Mouse (Mus musculus): ENCODE measurements around the gene Zfp84. TPM values are rescaled to one million over a fixed set of nuclear protein-coding genes. Genes with fewer than 3 reads are reported as not detected.
"Not testable (repeated sequence)": the region's sequence is repeated elsewhere in the genome, so short reads cannot be mapped to it uniquely, and the experiment has no call there.

Zfp84 gene
- 5.0 and 5.1 TPM in 2 replicates for polyA plus RNA-seq (2016; fragmentation: Nextera tagmentation; extraction: Ambion mirVana)

GRCm38 (mm10) chr7:29768090-29768900 is at the start of gene Zfp84:
Zfp84 (plus strand) TSS chr7:29768552.
- Histone ChIP-seq H3K4me1 (peaks cover 24% of the 10 kb centered on the region), H3K9me3 (replicated peaks) (no peaks in the 10 kb centered on the region), H3K36me3 (peaks cover 27% of the 10 kb centered on the region), H3K27me3 (replicated peaks) (no peaks in the 10 kb centered on the region), H3K9ac (peak within 1 kb of the TSS; percentile 80), H3K4me2 (peak within 1 kb of the TSS; percentile 82), H3K27ac (peak within 1 kb of the TSS; percentile 79), H3K4me3 (peak within 1 kb of the TSS; percentile 80)
- peak; percentile 96 for ATAC-seq
- WGBS (ENCODE audit: insufficient replicate concordance): under 1% methylated on average over 32 of the region's 32 CpGs

DNA sequence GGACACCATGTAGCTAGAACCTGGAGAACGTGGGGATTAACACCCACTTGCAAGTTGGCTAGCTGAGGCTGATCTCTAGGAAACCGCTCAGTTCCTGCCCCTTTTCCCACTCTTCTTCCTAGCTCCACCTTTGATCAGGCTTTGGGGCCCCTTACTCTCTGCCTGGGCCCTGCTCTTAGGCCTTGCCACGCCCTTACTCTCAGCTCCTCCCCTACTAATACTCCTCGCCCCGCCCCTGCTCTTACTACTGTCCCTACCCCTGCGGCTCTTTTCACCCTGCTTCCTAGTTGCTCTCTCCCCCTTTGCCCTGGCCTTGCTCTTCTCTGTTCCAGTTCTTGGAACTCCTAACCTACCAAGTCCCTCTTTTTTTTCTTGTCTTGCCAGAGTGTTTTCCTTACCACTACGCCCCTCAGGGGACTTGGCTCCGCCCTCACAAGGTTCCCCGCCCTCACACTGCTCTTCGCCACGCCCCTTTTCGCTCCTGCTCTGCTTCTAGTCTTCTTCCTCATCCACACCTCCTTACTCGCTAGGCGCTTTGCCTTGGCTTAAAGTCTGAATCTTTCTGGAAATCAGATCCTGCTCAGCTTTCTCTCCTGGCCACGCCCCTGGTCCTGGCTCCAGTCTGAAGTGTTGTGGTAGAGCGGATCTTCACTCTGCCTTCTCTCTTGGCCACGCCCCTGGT is 42.8 kb upstream of the Zfp84 start:
- H3K4me2 ChIP-seq: peak overlapping the region; percentile 32
- not testable (repeated sequence) for H3K36me3 ChIP-seq; H3K9me3 ChIP-seq (replicated peaks); H3K4me1 ChIP-seq; H3K4me3 ChIP-seq; H3K9ac ChIP-seq; H3K27ac ChIP-seq; ATAC-seq; H3K27me3 ChIP-seq (replicated peaks)
- WGBS (ENCODE audit: insufficient replicate concordance): 16% methylated on average over 17 of the region's 17 CpGs

DNA sequence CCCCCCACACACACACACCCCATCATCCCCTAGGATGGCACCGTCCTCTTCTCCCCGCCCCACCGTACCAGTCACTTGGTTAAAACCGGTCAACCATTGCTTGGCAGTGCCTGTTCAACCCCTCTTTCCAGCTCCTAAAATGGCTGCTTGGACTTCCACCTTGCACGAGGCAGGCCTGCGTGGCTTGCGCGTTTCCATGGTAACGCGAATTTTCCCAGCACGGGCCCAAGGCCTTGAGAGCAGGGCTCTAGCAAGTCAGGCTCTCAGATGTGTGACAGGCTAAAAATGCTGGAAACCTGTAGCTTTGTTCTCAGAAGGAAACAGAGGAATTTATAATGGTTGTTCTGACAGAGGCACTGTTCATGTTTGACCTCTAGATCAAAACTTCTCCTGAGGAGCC is 41.5 kb upstream of the Zfp84 start, which contains the start of gene Catsperg2:
Gene Catsperg2, minus strand, starts transcription at position 173 of the 400 bp plus-strand sequence.
- not testable (repeated sequence) for H3K27ac ChIP-seq; H3K4me3 ChIP-seq; H3K9me3 ChIP-seq (replicated peaks); H3K9ac ChIP-seq; H3K4me1 ChIP-seq; H3K36me3 ChIP-seq; H3K27me3 ChIP-seq (replicated peaks); ATAC-seq
- WGBS (ENCODE audit: insufficient replicate concordance): 54% methylated on average over 11 of the region's 11 CpGs
- peak within 1 kb of the TSS; percentile 32 for H3K4me2 ChIP-seq

- H3K9ac ChIP-seq: no peak overlapping the region
- H3K27me3 ChIP-seq (replicated peaks): no peaks in the 10 kb centered on the region
- no peak overlapping the region for H3K27ac ChIP-seq
- no peak overlapping the region for H3K4me3 ChIP-seq
- WGBS (ENCODE audit: insufficient replicate concordance): 50% methylated on average over 2 of the region's 2 CpGs
- H3K4me1 ChIP-seq: no peaks in the 10 kb centered on the region
- no peak for ATAC-seq
- no peaks in the 10 kb centered on the region for H3K36me3 ChIP-seq
- no peak overlapping the region for H3K4me2 ChIP-seq
- peaks cover 21% of the 10 kb centered on the region for H3K9me3 ChIP-seq (replicated peaks)
Measured at GRCm38 (mm10) chr7:29728055-29728454, 40.3 kb upstream of the Zfp84 start.

- no peak overlapping the region for H3K4me3 ChIP-seq
- no peak overlapping the region for H3K9ac ChIP-seq
- no peaks in the 10 kb centered on the region for H3K27me3 ChIP-seq (replicated peaks)
- H3K4me2 ChIP-seq: no peak overlapping the region
- no peak overlapping the region for H3K27ac ChIP-seq
- 58% methylated on average over 3 of the region's 3 CpGs for WGBS (ENCODE audit: insufficient replicate concordance)
- no peaks in the 10 kb centered on the region for H3K36me3 ChIP-seq
- H3K4me1 ChIP-seq: no peaks in the 10 kb centered on the region
- 0 out of 2 replicates have a peak, but pooled peaks cover 6% of the 10 kb centered on the region for H3K9me3 ChIP-seq (replicated peaks)
- ATAC-seq: no peak
Measured at GRCm38 (mm10) chr7:29742258-29742657, 26.1 kb upstream of the Zfp84 start.

DNA sequence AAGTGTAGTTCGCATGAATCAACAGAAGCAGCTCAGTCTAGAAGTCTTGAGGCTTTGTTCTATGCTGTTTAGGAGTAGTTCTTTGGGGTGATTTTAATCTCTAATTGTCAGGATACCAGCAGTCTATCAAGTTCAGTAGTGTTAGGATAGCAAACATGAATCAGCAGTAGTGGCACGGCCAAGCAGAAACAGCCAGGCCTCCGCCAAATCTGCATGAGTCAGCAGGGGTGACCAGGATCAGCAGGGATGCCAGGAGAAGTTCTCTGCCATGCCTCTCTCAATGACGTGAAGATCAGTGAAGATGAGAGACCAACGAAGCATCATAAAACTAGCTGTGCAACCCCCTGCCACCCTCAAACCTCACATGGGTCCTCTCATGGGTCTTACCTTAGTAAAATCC is 7.9 kb upstream of the Zfp84 start:
- Histone ChIP-seq H3K27me3 (replicated peaks) (no peaks in the 10 kb centered on the region), H3K4me3 (no peak overlapping the region), H3K9ac (no peak overlapping the region), H3K36me3 (no peaks in the 10 kb centered on the region), H3K9me3 (replicated peaks) (0 out of 2 replicates have a peak, but pooled peaks cover 9% of the 10 kb centered on the region), H3K4me1 (no peaks in the 10 kb centered on the region), H3K27ac (no peak overlapping the region), H3K4me2 (no peak overlapping the region)
- 66% methylated on average over 5 of the region's 5 CpGs for WGBS (ENCODE audit: insufficient replicate concordance)
- ATAC-seq: no peak

GRCm38 (mm10) chr7:29764702-29765101 is 3.6 kb upstream of the Zfp84 start:
- no peak overlapping the region for H3K27ac ChIP-seq
- no peak overlapping the region for H3K9ac ChIP-seq
- no peaks in the 10 kb centered on the region for H3K36me3 ChIP-seq
- no peak overlapping the region for H3K4me3 ChIP-seq
- H3K9me3 ChIP-seq (replicated peaks): no peaks in the 10 kb centered on the region
- WGBS (ENCODE audit: insufficient replicate concordance): 67% methylated on average over 7 of the region's 7 CpGs
- no peak for ATAC-seq
- no peak overlapping the region for H3K4me2 ChIP-seq
- H3K27me3 ChIP-seq (replicated peaks): no peaks in the 10 kb centered on the region
- H3K4me1 ChIP-seq: peaks cover 15% of the 10 kb centered on the region

DNA sequence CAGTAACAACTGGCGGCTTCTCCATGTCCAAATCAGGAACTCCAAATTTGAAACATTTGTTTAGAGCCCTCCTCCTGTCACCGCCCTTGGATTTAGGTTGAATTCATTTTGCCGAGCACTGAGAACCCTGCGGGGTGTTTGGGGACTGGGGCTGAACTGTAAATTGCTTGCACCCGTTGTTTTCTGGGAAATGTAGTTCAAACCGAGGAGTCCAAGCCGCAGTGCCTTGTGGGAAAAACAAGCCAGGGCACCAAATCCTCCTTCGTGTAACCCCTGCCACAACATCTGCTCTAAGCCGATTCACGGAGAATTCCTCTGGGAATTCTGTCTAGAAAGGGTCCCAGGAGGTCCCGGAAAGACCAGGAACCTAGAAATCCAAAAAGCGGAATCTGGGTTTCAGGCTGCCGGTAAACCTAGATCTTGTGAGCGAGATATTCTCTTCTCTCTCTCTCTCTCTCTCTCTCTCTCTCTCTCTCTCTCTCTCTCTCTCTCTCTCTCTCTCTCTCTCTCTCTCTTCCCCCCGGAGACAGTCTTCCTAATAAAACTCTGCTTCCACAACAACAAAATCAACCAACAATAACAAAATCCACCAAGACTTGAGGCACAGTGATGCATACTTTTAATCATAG is 1.2 kb upstream of the Zfp84 start:
- Histone ChIP-seq H3K9me3 (replicated peaks) (no peaks in the 10 kb centered on the region), H3K9ac (peak overlapping the region; percentile 80), H3K4me3 (peak overlapping the region; percentile 80), H3K27ac (peak overlapping the region; percentile 64), H3K27me3 (replicated peaks) (no peaks in the 10 kb centered on the region), H3K36me3 (peaks cover 17% of the 10 kb centered on the region), H3K4me1 (peaks cover 24% of the 10 kb centered on the region), H3K4me2 (peak overlapping the region; percentile 82)
- peak; percentile 46 for ATAC-seq
- 2% methylated on average over 15 of the region's 15 CpGs for WGBS (ENCODE audit: insufficient replicate concordance)

GRCm38 (mm10) chr7:29768980-29769379 is 628 bp downstream of the Zfp84 start:
- Histone ChIP-seq H3K4me1 (peaks cover 24% of the 10 kb centered on the region), H3K9me3 (replicated peaks) (no peaks in the 10 kb centered on the region), H3K36me3 (peaks cover 34% of the 10 kb centered on the region), H3K9ac (peak overlapping the region; percentile 80), H3K27me3 (replicated peaks) (no peaks in the 10 kb centered on the region), H3K4me2 (peak overlapping the region; percentile 82), H3K4me3 (peak overlapping the region; percentile 80), H3K27ac (peak overlapping the region; percentile 79)
- WGBS (ENCODE audit: insufficient replicate concordance): 3% methylated on average over 10 of the region's 10 CpGs
- ATAC-seq: no peak

- peaks cover 16% of the 10 kb centered on the region for H3K4me1 ChIP-seq
- H3K27ac ChIP-seq: no peak overlapping the region
- H3K9ac ChIP-seq: no peak overlapping the region
- H3K4me2 ChIP-seq: no peak overlapping the region
- no peak overlapping the region for H3K4me3 ChIP-seq
- WGBS (ENCODE audit: insufficient replicate concordance): 88% methylated on average over 7 of the region's 7 CpGs
- peaks cover 16% of the 10 kb centered on the region for H3K9me3 ChIP-seq (replicated peaks)
- no peak for ATAC-seq
- peaks cover 79% of the 10 kb centered on the region for H3K36me3 ChIP-seq
- no peaks in the 10 kb centered on the region for H3K27me3 ChIP-seq (replicated peaks)
Measured at GRCm38 (mm10) chr7:29773503-29773902, 5.2 kb downstream of the Zfp84 start.

- Histone ChIP-seq H3K4me1 (peaks cover 12% of the 10 kb centered on the region), H3K9me3 (replicated peaks) (peaks cover 16% of the 10 kb centered on the region), H3K27ac (no peak overlapping the region), H3K36me3 (peaks cover 88% of the 10 kb centered on the region), H3K9ac (no peak overlapping the region), H3K27me3 (replicated peaks) (no peaks in the 10 kb centered on the region), H3K4me2 (no peak overlapping the region), H3K4me3 (no peak overlapping the region)
- whole genome bisulfite sequencing (ENCODE audit: insufficient replicate concordance): 89% methylated on average over 3 of the region's 3 CpGs
- no peak for ATAC-seq
Measured at GRCm38 (mm10) chr7:29774371-29774770, 6.0 kb downstream of the Zfp84 start.

DNA sequence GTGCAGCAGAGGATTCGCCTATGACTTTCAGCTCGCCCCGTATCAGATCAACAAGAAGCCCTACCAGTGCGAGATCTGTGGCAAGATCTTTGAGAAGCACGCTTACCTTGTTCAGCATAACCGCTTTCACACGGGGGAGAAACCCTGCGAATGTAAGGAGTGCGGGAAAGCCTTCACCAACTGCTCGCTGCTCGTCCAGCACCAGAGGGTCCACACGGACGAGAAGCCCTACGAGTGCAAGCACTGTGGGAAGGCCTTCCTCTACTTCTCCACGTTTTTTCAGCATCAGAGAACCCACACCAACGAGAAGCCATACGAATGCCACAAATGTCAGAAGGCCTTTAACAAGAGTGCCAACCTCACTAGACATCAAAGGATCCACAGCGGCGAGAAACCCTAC is 8.2 kb downstream of the Zfp84 start:
- Histone ChIP-seq H3K27me3 (replicated peaks) (no peaks in the 10 kb centered on the region), H3K27ac (no peak overlapping the region), H3K36me3 (peaks cover 80% of the 10 kb centered on the region), H3K4me3 (no peak overlapping the region), H3K9ac (no peak overlapping the region), H3K4me2 (no peak overlapping the region), H3K9me3 (replicated peaks) (peaks cover 16% of the 10 kb centered on the region), H3K4me1 (no peaks in the 10 kb centered on the region)
- WGBS (ENCODE audit: insufficient replicate concordance): 91% methylated on average over 19 of the region's 19 CpGs
- ATAC-seq: no peak
